In genomic region chr4:137984212-137984611, GRCm38 (mm10) we compare ENCODE assay signal across 9 mouse cellular contexts. TPM values are rescaled to one million over a fixed set of nuclear protein-coding genes. Genes with fewer than 3 reads are reported as not detected.
DNase-seq lines count a peak whose midpoint lies in the region; ATAC-seq and TF ChIP-seq lines count a peak whose summit lies in the region.
"Had no signal": no experiment of that assay in that cellular context is flagged by ENCODE, and none has a peak within 500 bp of the region (broad histone marks: within the 10 kb centered on the region; RNA-seq: fewer than 3 reads in every experiment).

No protein-coding gene starts in this region.

- WGBS in kidney, postnatal 0 days: 11% methylated on average over 10 of the region's 10 CpGs

- H3K4me2 ChIP-seq in kidney, postnatal 0 days (ENCODE audit: low read length): no peak overlapping the region

- no peak overlapping the region for H3K4me3 ChIP-seq in kidney, postnatal 0 days (replicated peaks; ENCODE audit: low read depth, low read length)
- no peak overlapping the region for H3K4me3 ChIP-seq in left cerebral cortex, adult 2 months
- H3K4me3 ChIP-seq: erythroblast, embryonic 14.5 days had no signal

- peak; percentile 59; the same call in 1 of the 2 replicates for ATAC-seq in kidney, postnatal 0 days (replicated peaks; ENCODE audit: low FRiP score, low read depth)

- no peak for TF ChIP-seq CTCF in kidney, postnatal 0 days (IDR thresholded peaks at IDR 0.05; ENCODE audit: low read depth)
- TF ChIP-seq CTCF in left cerebral cortex, adult 2 months (IDR thresholded peaks at IDR 0.05): no peak

- no peak overlapping the region for H3K27ac ChIP-seq in kidney, postnatal 0 days
- no peak overlapping the region for H3K27ac ChIP-seq in left cerebral cortex, adult 2 months

- no peaks in the 10 kb centered on the region for H3K36me3 ChIP-seq in kidney, postnatal 0 days (ENCODE audit: insufficient read depth, low read length)

- peak; percentile 41 for DNase-seq in embryo, embryonic 11 days
- no peak for DNase-seq in embryo, embryonic 9.5 days (ENCODE audit: extremely low spot score)
- DNase-seq in retina, postnatal 1 day: peak; percentile 63
- no peak for DNase-seq in retina, embryonic 14.5 days (ENCODE audit: low spot score)
- DNase-seq in kidney, postnatal 0 days (ENCODE audit: low spot score): peak; percentile 85
- DNase-seq in ovary, postnatal 14 days (ENCODE audit: low spot score): peak; percentile 37
- DNase-seq in left cerebral cortex, adult 2 months (ENCODE audit: extremely low spot score in 1 of 2, low spot score in 2 of 2): no peak
- DNase-seq in thymus, postnatal 0 days (ENCODE audit: low spot score): no peak

- no peaks in the 10 kb centered on the region for H3K27me3 ChIP-seq in kidney, postnatal 0 days (ENCODE audit: insufficient read depth, low read length)

- no peak overlapping the region for H3K9ac ChIP-seq in kidney, postnatal 0 days (ENCODE audit: low read depth, low read length)

- intact Hi-C loops in left cerebral cortex, adult 2 months (cut with DNase I): no loop called here

- H3K4me1 ChIP-seq in kidney, postnatal 0 days (replicated peaks; ENCODE audit: insufficient read depth, low read length): no peaks in the 10 kb centered on the region

- no peaks in the 10 kb centered on the region for H3K9me3 ChIP-seq in kidney, postnatal 0 days (replicated peaks; ENCODE audit: low read length)

RNA-seq across cellular contexts. Expression of gene Eif4g3, which starts 8.6 kb away (rescaled TPM):
- polyA plus RNA-seq in kidney, postnatal 0 days (2015; fragmentation: Nextera tagmentation; extraction: Ambion mirVana): 26.6 and 28.6 TPM in 2 replicates
- total RNA-seq in left cerebral cortex, adult 2 months (2021): 100 to 1,000 TPM; 179 to 187 TPM
- polyA plus RNA-seq in thymus, postnatal 0 days (2015; fragmentation: Nextera tagmentation; extraction: Ambion mirVana): 18.8 and 20.8 TPM in 2 replicates

Comparison
In these comparisons a context has a peak if more than half of its experiments do, and no peak if none do; other contexts are left out.
1. DNase-seq: peak in embryo, embryonic 11 days (single experiment), retina, postnatal 1 day (single experiment), kidney, postnatal 0 days (single experiment) and ovary, postnatal 14 days (single experiment); none in embryo, embryonic 9.5 days (single experiment), retina, embryonic 14.5 days (single experiment), left cerebral cortex, adult 2 months (0 of 2) and thymus, postnatal 0 days (single experiment).